Mouse (Mus musculus): Measurements from ENCODE around the gene Ubqln1. TPM values are rescaled to one million over a fixed set of nuclear protein-coding genes. Genes with fewer than 3 reads are reported as not detected.
A peak's percentile ranks its signal among the peaks of the same experiment; 100 is the strongest.
"Not testable (repeated sequence)": the region's sequence is repeated elsewhere in the genome, so short reads cannot be mapped to it uniquely, and the experiment has no call there.

Gene Ubqln1
- polyA plus RNA-seq, 1 experiment = 56.9 TPM

DNA sequence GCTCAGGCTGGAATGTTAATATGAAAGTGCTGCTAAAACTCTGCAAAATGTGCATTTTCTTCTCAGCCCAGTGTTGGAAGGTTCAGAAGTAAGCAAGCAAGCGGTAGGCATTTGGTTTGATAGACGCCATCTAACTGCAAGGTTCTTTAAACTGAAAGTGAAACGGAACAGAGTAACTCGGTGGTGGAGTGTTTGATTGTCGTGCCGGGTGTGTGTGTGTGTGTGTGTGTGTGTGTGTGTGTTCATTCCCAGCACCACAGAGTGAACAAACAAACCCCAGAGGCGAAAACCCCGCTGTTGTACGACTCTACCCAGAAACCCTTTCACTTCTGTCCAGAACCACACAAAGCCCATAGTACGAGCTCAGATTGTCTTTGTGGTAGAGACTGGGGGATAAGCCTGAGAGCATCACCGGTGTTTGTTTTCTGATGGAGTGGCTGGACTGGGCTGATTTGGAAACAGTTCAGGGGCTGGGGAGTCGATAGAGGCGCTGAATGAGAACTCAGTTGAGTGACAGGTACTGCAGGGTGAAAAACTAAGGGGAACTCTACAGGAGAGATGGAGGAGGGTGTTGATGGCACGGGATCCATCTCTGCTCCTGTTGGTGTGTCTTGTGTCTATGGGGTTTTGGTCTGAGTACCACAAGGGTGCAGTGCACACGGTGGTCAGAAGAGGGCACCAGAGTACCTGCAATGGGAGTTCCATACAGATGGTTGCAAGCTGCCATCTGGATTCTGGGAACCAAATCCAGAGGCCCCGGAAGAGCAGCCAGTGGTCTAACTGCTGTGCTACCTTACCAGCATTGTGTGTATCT lies 57.1 kb downstream of the Ubqln1 start:
- peak overlapping the region; percentile 22 for H3K27ac ChIP-seq (ENCODE audit: insufficient read depth, low read depth, low read length)
- peak; percentile 79; the same call in 1 of the 2 replicates for TF ChIP-seq CTCF (IDR thresholded peaks at IDR 0.05; ENCODE audit: low read depth, low read length)
- TF ChIP-seq POLR2A (IDR thresholded peaks at IDR 0.05; ENCODE audit: borderline replicate concordance, low read depth, low read length) = no peak
- H3K4me1 ChIP-seq (ENCODE audit: control insufficient read depth, insufficient read depth, low read length) = no peaks in the 10 kb centered on the region
- peak overlapping the region; percentile 77 for H3K4me3 ChIP-seq (ENCODE audit: insufficient read depth, low read length)

DNA sequence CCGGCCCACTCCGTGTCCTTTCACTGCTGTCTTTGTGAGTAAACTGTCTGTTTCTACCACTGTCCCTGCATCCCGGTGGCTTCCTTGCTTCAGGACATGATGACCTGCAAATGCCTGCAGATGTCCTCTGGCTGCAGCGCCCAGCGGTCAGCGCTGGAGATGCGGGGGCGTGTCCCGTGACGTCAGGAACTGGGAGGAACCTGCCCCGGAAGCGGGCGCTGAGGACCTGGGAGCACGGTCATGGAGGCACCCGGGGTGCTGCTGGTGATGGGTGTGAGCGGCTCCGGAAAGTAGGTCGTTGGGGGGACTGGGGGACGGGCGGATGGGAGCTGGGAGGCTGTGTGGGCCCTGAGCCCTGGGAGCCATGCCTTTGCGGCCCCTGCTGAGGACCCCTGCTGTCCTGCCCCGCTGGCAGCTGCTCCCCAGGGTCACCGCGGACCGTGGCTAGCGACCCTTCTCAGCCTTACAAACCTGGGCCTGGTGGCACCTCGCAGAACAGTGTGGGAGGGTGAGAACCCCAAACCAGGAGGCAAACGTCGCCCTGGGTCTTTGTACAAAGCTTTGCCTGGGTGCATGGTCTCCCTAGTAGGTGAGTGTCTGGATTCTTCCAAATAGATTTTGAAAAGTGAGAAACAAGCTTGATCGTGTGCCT lies 57.9 kb downstream of the Ubqln1 start, which contains the start of gene Idnk:
Idnk (plus strand) TSS at position 203 of the 652 bp plus-strand sequence.
- Histone ChIP-seq H3K4me1 (ENCODE audit: control insufficient read depth, insufficient read depth, low read length) (no peaks in the 10 kb centered on the region), H3K27ac (ENCODE audit: insufficient read depth, low read depth, low read length) (peak within 1 kb of the TSS; percentile 22), H3K4me3 (ENCODE audit: insufficient read depth, low read length) (peak within 1 kb of the TSS; percentile 77)
- no peak for TF ChIP-seq CTCF (IDR thresholded peaks at IDR 0.05; ENCODE audit: low read depth, low read length)
- no peak for TF ChIP-seq POLR2A (IDR thresholded peaks at IDR 0.05; ENCODE audit: borderline replicate concordance, low read depth, low read length)

DNA sequence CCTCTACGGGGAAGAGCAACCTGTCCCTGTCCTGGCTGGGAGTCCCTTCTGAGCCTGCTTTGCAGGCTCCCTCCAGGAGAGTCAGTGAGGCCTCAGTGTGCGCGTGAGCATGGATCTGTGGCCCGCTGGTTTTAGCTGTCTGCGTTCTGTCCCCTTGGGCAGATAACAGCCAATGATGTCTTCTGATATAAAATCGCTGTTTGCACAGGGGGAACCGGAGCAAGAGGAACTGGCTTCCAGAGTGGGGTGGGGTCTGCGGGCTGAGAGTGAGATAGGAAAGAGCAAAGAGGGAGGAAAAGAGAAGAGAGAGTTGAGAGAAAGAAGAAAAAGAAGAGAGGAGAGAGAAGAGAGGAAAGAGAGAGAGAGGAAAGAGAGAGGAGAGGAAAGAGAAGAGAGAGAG lies 58.4 kb downstream of the Ubqln1 start:
- no peak overlapping the region for H3K27ac ChIP-seq (ENCODE audit: insufficient read depth, low read depth, low read length)
- TF ChIP-seq CTCF (IDR thresholded peaks at IDR 0.05; ENCODE audit: low read depth, low read length) (no peak), POLR2A (IDR thresholded peaks at IDR 0.05; ENCODE audit: borderline replicate concordance, low read depth, low read length) (no peak)
- no peaks in the 10 kb centered on the region for H3K4me1 ChIP-seq (ENCODE audit: control insufficient read depth, insufficient read depth, low read length)
- H3K4me3 ChIP-seq (ENCODE audit: insufficient read depth, low read length) = peak overlapping the region; percentile 77

DNA sequence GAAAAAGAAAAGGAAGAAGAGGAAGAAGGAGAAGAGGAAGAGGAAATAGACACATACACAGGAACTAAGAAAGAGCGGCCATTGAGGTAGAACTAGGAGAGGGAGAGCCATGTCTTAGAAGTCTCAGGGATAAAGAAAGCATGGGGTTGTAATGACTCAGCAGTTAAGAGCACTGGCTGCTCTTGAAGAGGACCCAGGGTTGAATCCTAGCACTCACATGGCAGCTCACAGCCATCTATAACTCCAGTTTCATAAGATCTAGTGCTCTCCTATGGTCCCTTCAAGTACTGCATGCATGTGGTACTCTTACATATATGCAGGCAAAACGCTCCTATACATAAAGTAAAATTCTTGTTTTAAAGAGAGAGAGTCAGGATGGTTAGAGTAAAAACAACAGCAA lies 59.4 kb downstream of the Ubqln1 start:
- H3K4me1 ChIP-seq (ENCODE audit: control insufficient read depth, insufficient read depth, low read length) = no peaks in the 10 kb centered on the region
- H3K27ac ChIP-seq (ENCODE audit: insufficient read depth, low read depth, low read length) = no peak overlapping the region
- H3K4me3 ChIP-seq (ENCODE audit: insufficient read depth, low read length) = no peak overlapping the region
- TF ChIP-seq POLR2A (IDR thresholded peaks at IDR 0.05; ENCODE audit: borderline replicate concordance, low read depth, low read length) (no peak), CTCF (IDR thresholded peaks at IDR 0.05; ENCODE audit: low read depth, low read length) (no peak)

DNA sequence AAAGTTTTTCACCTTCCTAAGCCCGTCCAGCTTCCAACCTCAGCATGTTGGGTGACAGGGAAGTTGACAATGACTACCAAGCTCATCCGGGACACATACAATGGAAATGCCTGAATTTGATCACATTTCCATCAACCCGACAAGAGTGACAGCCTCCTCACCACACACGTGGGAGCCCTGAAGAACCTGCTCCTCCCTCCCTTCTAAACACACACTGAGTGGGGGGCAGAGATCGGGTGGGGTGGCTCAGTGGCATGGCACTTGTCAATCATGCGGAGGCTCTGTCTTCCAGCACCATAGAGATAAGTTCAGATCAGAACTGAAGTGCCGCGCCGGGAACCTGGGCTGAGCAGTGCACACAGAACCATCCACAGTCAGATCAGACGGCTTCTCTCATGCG lies 65.0 kb downstream of the Ubqln1 start:
- H3K4me1 ChIP-seq (ENCODE audit: control insufficient read depth, insufficient read depth, low read length) = no peaks in the 10 kb centered on the region
- H3K27ac ChIP-seq (ENCODE audit: insufficient read depth, low read depth, low read length) = no peak overlapping the region
- H3K4me3 ChIP-seq (ENCODE audit: insufficient read depth, low read length) = no peak overlapping the region
- no peak for TF ChIP-seq POLR2A (IDR thresholded peaks at IDR 0.05; ENCODE audit: borderline replicate concordance, low read depth, low read length)
- TF ChIP-seq CTCF (IDR thresholded peaks at IDR 0.05; ENCODE audit: low read depth, low read length) = no peak

- H3K27ac ChIP-seq (ENCODE audit: insufficient read depth, low read depth, low read length) = no peak overlapping the region
- no peak overlapping the region for H3K4me3 ChIP-seq (ENCODE audit: insufficient read depth, low read length)
- TF ChIP-seq POLR2A (IDR thresholded peaks at IDR 0.05; ENCODE audit: borderline replicate concordance, low read depth, low read length) (no peak), CTCF (IDR thresholded peaks at IDR 0.05; ENCODE audit: low read depth, low read length) (no peak)
- no peaks in the 10 kb centered on the region for H3K4me1 ChIP-seq (ENCODE audit: control insufficient read depth, insufficient read depth, low read length)
Measured at GRCm38 (mm10) chr13:58149629-58150028, 65.8 kb downstream of the Ubqln1 start.

GRCm38 (mm10) chr13:58149033-58149558 lies 66.4 kb downstream of the Ubqln1 start:
- TF ChIP-seq CTCF (IDR thresholded peaks at IDR 0.05; ENCODE audit: low read depth, low read length) (no peak), POLR2A (IDR thresholded peaks at IDR 0.05; ENCODE audit: borderline replicate concordance, low read depth, low read length) (no peak)
- H3K4me3 ChIP-seq (ENCODE audit: insufficient read depth, low read length) = no peak overlapping the region; the same call in 1 of the 2 replicates
- H3K27ac ChIP-seq (ENCODE audit: insufficient read depth, low read depth, low read length) = no peak overlapping the region
- H3K4me1 ChIP-seq (ENCODE audit: control insufficient read depth, insufficient read depth, low read length) = no peaks in the 10 kb centered on the region

- Histone ChIP-seq H3K4me1 (ENCODE audit: control insufficient read depth, insufficient read depth, low read length) (no peaks in the 10 kb centered on the region), H3K27ac (ENCODE audit: insufficient read depth, low read depth, low read length) (no peak overlapping the region), H3K4me3 (ENCODE audit: insufficient read depth, low read length) (peak overlapping the region; percentile 48)
- TF ChIP-seq CTCF (IDR thresholded peaks at IDR 0.05; ENCODE audit: low read depth, low read length) = no peak
- TF ChIP-seq POLR2A (IDR thresholded peaks at IDR 0.05; ENCODE audit: borderline replicate concordance, low read depth, low read length) = no peak
Measured at GRCm38 (mm10) chr13:58148256-58148831, 67.1 kb downstream of the Ubqln1 start.

GRCm38 (mm10) chr13:58147760-58148159 lies 67.7 kb downstream of the Ubqln1 start:
- no peak for TF ChIP-seq CTCF (IDR thresholded peaks at IDR 0.05; ENCODE audit: low read depth, low read length)
- TF ChIP-seq POLR2A (IDR thresholded peaks at IDR 0.05; ENCODE audit: borderline replicate concordance, low read depth, low read length) = no peak
- H3K4me1 ChIP-seq (ENCODE audit: control insufficient read depth, insufficient read depth, low read length) = no peaks in the 10 kb centered on the region
- H3K4me3 ChIP-seq (ENCODE audit: insufficient read depth, low read length) = no peak overlapping the region
- H3K27ac ChIP-seq (ENCODE audit: insufficient read depth, low read depth, low read length) = no peak overlapping the region

GRCm38 (mm10) chr13:58146603-58147002 lies 68.8 kb downstream of the Ubqln1 start:
- H3K27ac ChIP-seq (ENCODE audit: insufficient read depth, low read depth, low read length); H3K4me1 ChIP-seq (ENCODE audit: control insufficient read depth, insufficient read depth, low read length); H3K4me3 ChIP-seq (ENCODE audit: insufficient read depth, low read length): not testable (repeated sequence)
